Mouse (Mus musculus) small intestine, adult 2 months (tissue): ENCODE results near the gene Gpm6a.

Experiments
- CTCF ChIP-seq: fragments of 200-500 bp; IDR thresholded peaks from 2 replicates; pipeline ENCODE4 v1.5.1; 2012; ENCODE audit warnings: low read depth, mild to moderate bottlenecking, control low read depth, inconsistent platforms, low read length, moderate library complexity, mixed read lengths; ENCODE audit not compliant: insufficient replicate concordance, insufficient read length; ENCODE audit errors: extremely low read depth
- POLR2A ChIP-seq: fragments of 200-500 bp; IDR thresholded peaks from 2 replicates; pipeline ENCODE4 v1.6.1; 2012; ENCODE audit warnings: low read depth, mild to moderate bottlenecking, control low read depth, inconsistent platforms, low read length, moderate library complexity

- no peak for TF ChIP-seq POLR2A
- no peak for TF ChIP-seq CTCF
Measured at GRCm38 (mm10) chr8:54953351-54953750, 1.3 kb upstream of the Gpm6a start.
